Mouse (Mus musculus): ENCODE measurements around the gene BC067074. TPM values are rescaled to one million over a fixed set of nuclear protein-coding genes. Genes with fewer than 3 reads are reported as not detected.
"Not testable (repeated sequence)": the region's sequence is repeated elsewhere in the genome, so short reads cannot be mapped to it uniquely, and the experiment has no call there.

BC067074 gene
- 5.9 and 6.3 TPM in 2 replicates for polyA plus RNA-seq (2015; fragmentation: Nextera tagmentation; extraction: Ambion mirVana)

DNA sequence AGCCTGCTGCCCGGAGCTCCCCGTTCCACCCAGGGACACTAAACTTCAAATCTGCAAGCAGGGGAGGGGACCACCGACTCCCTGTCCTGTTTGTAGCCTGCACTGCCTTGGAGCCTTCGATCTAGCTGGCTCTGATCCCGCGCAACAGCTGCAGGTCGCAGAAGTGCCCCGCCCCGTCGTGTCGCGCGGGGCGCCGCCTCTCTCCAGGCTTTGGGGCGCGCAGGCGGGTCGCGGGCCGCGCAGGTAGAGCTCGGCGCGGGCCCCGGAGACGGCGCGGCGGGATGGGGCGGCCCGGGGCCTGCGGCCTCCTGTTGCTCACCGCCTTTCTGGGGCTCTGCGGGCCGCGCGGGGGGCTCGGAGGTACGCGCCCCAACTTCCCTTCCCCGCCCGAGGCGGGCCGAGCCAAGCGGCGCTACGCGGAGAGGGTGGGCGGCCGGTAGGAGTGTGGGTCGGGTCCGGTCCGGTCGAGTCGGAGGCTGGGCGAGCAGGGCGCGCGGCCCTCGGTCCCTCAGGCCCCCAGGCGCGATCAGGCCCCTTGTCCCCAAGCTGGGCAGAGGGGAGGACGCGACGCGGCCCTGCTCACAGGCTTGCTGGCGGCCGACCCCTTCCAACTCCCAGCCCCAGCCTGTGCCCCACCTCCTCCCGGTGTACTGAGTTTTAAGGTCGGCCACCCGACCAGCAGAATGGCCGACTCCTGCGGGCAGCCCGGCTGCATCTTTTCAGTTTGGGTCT is at the start of gene BC067074:
TSS of gene BC067074 (plus strand) at position 185 of the 732 bp plus-strand sequence.
- Histone ChIP-seq H3K9me3 (ENCODE audit: control insufficient read depth, low read length) (no peaks in the 10 kb centered on the region), H3K4me2 (ENCODE audit: low read depth, low read length) (peak within 1 kb of the TSS; percentile 89), H3K4me1 (replicated peaks; ENCODE audit: control insufficient read depth, insufficient read depth, low read length) (peaks cover 10% of the 10 kb centered on the region; the same call in 1 of the 2 replicates), H3K27me3 (ENCODE audit: control insufficient read depth, insufficient read depth, low read depth, low read length) (no peaks in the 10 kb centered on the region; the same call in 1 of the 2 replicates), H3K27ac (ENCODE audit: low read length) (peak within 1 kb of the TSS; percentile 16; the same call in 1 of the 2 replicates), H3K4me3 (ENCODE audit: low read length) (peak within 1 kb of the TSS; percentile 71), H3K36me3 (ENCODE audit: control insufficient read depth, insufficient read depth, low read length) (no peaks in the 10 kb centered on the region), H3K9ac (ENCODE audit: low read length) (peak within 1 kb of the TSS; percentile 88)
- under 1% methylated on average over 73 of the region's 75 CpGs for WGBS
- ATAC-seq (ENCODE audit: low read depth), result peak; percentile 87

DNA sequence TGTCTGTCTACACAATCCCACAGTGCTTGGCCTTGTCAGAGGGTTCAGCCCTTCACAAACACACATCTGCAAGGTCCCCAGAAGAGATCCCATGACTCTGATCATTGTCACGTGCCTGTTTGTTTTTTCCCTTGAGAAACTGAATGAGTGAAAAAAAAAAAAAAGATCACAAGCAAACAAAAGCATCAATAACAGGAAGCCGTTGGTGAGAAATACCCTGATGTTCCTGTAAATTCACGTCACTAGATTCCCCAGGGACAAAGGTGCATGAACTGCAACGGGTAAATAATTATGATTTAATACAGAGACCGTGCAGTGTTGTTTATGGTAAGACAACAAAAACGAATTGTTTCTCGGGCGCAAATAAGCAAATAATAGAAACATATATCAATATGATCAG is 47.9 kb upstream of the BC067074 start:
- Histone ChIP-seq H3K36me3 (ENCODE audit: control insufficient read depth, insufficient read depth, low read length) (no peaks in the 10 kb centered on the region), H3K4me2 (ENCODE audit: low read depth, low read length) (no peak overlapping the region), H3K4me1 (replicated peaks; ENCODE audit: control insufficient read depth, insufficient read depth, low read length) (no peaks in the 10 kb centered on the region; the same call in 1 of the 2 replicates), H3K27me3 (ENCODE audit: control insufficient read depth, insufficient read depth, low read depth, low read length) (no peaks in the 10 kb centered on the region), H3K9me3 (ENCODE audit: control insufficient read depth, low read length) (no peaks in the 10 kb centered on the region), H3K9ac (ENCODE audit: low read length) (no peak overlapping the region), H3K4me3 (ENCODE audit: low read length) (no peak overlapping the region), H3K27ac (ENCODE audit: low read length) (no peak overlapping the region)
- ATAC-seq (ENCODE audit: low read depth), result no peak
- 61% methylated on average over 8 of the region's 8 CpGs for WGBS

DNA sequence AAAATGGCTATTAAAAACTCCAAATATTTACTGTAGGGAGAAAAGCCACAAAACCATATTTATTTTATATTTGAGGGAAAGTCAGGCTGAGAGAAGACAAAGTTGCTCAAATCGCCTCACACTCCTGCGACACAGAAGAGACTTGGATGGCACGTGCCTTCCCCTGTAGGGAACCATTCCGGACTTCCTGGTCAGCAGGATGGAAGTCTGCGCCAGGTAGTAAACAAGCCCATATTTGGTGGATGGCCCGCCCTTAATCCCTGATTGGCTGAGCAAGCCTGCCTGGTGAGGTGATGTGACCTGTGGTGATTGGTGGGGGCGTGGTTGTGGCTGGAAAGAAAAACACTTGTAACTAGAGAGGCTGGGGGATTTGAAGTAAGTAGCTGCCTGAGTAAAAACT is 40.4 kb upstream of the BC067074 start:
- H3K9me3 ChIP-seq (ENCODE audit: control insufficient read depth, low read length); H3K27me3 ChIP-seq (ENCODE audit: control insufficient read depth, insufficient read depth, low read depth, low read length); ATAC-seq (ENCODE audit: low read depth); H3K4me1 ChIP-seq (replicated peaks; ENCODE audit: control insufficient read depth, insufficient read depth, low read length); H3K9ac ChIP-seq (ENCODE audit: low read length); H3K27ac ChIP-seq (ENCODE audit: low read length); H3K36me3 ChIP-seq (ENCODE audit: control insufficient read depth, insufficient read depth, low read length); H3K4me3 ChIP-seq (ENCODE audit: low read length); H3K4me2 ChIP-seq (ENCODE audit: low read depth, low read length): not testable (repeated sequence)
- WGBS, result 65% methylated on average over 7 of the region's 7 CpGs

DNA sequence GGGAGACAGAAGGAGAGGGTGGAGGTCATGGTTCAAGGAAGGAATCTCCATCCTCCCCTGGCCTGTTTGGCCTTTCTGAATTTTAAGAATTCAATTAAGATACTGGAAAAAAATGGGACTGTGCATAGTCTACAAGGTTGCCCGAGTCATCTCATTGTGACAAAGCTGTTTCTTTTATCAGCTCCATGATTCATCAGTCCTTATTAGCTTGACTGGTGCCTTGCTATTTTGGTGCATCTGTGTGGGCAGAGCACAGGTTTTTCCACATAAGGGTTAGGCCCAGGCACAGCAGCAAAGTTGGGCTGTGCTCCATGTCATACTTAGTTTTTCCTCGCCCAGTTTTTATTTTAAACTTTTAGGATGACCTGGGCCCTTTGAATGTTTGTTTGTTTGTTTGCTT is 36.2 kb upstream of the BC067074 start:
- 79% methylated on average over 2 of the region's 2 CpGs for WGBS
- Histone ChIP-seq H3K9ac (ENCODE audit: low read length) (no peak overlapping the region), H3K27me3 (ENCODE audit: control insufficient read depth, insufficient read depth, low read depth, low read length) (no peaks in the 10 kb centered on the region), H3K36me3 (ENCODE audit: control insufficient read depth, insufficient read depth, low read length) (no peaks in the 10 kb centered on the region), H3K4me2 (ENCODE audit: low read depth, low read length) (no peak overlapping the region), H3K4me3 (ENCODE audit: low read length) (no peak overlapping the region), H3K9me3 (ENCODE audit: control insufficient read depth, low read length) (no peaks in the 10 kb centered on the region), H3K27ac (ENCODE audit: low read length) (no peak overlapping the region), H3K4me1 (replicated peaks; ENCODE audit: control insufficient read depth, insufficient read depth, low read length) (no peaks in the 10 kb centered on the region)
- ATAC-seq (ENCODE audit: low read depth), result no peak

DNA sequence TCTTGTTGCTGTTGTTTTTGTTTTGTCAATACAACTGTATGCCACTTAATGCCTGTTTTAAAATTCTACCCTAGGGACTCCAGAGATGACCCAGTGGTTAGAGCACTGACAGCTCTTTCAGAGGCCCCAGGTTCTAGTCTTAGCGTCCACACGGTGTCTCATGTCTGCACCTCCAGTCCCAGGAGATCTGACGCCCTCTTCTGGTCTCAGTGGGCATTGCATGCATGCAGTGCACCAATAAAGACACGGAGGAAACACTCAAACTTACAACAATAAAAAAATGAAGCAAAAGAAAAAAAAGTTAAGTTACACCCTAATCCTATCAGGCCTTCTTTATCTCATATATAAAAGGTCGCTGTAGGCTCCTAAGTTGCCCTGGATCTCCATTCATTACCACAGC is 35.8 kb upstream of the BC067074 start:
- 50% methylated on average over 5 of the region's 5 CpGs for WGBS

DNA sequence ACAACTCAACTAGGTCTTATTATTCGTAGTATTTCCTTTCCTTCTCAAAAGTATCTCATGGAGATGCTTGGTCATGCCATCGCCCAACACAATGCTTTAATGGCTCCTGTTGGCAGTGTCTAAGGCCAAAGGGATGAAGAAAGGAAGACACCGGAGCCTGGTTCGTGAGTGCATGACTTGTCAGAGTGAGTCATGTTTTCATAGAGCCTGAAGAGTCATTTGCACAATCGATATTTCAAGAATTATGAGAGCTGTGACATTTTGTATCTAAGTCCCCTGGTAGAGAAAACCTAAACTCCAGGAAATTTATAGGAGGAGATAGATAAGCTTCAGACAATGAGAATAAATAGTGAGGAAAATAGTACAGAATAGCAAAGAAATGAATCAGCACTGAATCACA is 33.7 kb upstream of the BC067074 start:
- 89% methylated on average over 5 of the region's 5 CpGs for WGBS
- Histone ChIP-seq H3K4me1 (replicated peaks; ENCODE audit: control insufficient read depth, insufficient read depth, low read length) (0 out of 2 replicates have a peak, but pooled peaks cover 5% of the 10 kb centered on the region), H3K27me3 (ENCODE audit: control insufficient read depth, insufficient read depth, low read depth, low read length) (no peaks in the 10 kb centered on the region), H3K27ac (ENCODE audit: low read length) (no peak overlapping the region), H3K36me3 (ENCODE audit: control insufficient read depth, insufficient read depth, low read length) (no peaks in the 10 kb centered on the region), H3K4me2 (ENCODE audit: low read depth, low read length) (no peak overlapping the region), H3K9ac (ENCODE audit: low read length) (no peak overlapping the region), H3K9me3 (ENCODE audit: control insufficient read depth, low read length) (no peaks in the 10 kb centered on the region), H3K4me3 (ENCODE audit: low read length) (no peak overlapping the region)
- ATAC-seq (ENCODE audit: low read depth), result no peak

More for the DNA sequence above, 35.8 kb upstream of the BC067074 start:
- H3K4me3 ChIP-seq (ENCODE audit: low read length), result no peak overlapping the region
- no peaks in the 10 kb centered on the region for H3K4me1 ChIP-seq (replicated peaks; ENCODE audit: control insufficient read depth, insufficient read depth, low read length)
- H3K27ac ChIP-seq (ENCODE audit: low read length), result no peak overlapping the region
- H3K27me3 ChIP-seq (ENCODE audit: control insufficient read depth, insufficient read depth, low read depth, low read length), result no peaks in the 10 kb centered on the region
- no peaks in the 10 kb centered on the region for H3K9me3 ChIP-seq (ENCODE audit: control insufficient read depth, low read length)
- no peak overlapping the region for H3K4me2 ChIP-seq (ENCODE audit: low read depth, low read length)
- H3K9ac ChIP-seq (ENCODE audit: low read length), result no peak overlapping the region
- no peak for ATAC-seq (ENCODE audit: low read depth)
- no peaks in the 10 kb centered on the region for H3K36me3 ChIP-seq (ENCODE audit: control insufficient read depth, insufficient read depth, low read length)

DNA sequence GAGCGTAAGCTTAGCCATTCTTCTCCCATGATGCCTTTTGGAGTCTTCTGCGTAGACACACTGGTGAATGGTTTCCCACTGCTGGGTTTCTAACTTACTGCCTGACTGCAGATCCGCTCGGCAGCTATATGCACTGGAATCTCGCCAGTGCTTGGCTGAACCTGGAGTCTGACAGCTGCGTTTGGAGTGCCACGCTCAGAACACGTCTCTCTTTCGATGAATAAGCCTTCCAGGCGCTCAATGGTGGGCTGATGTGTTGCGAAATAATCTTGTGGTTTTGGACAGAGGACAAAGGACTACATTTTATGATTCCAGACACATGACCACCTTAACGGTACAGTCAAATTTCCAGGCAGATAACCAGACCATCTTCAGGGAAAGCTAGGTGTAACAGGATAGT is 30.1 kb upstream of the BC067074 start:
- H3K27me3 ChIP-seq (ENCODE audit: control insufficient read depth, insufficient read depth, low read depth, low read length), result no peaks in the 10 kb centered on the region
- H3K4me1 ChIP-seq (replicated peaks; ENCODE audit: control insufficient read depth, insufficient read depth, low read length), result peaks cover 12% of the 10 kb centered on the region
- peak overlapping the region; percentile 37; the same call in 1 of the 2 replicates for H3K4me2 ChIP-seq (ENCODE audit: low read depth, low read length)
- H3K27ac ChIP-seq (ENCODE audit: low read length), result no peak overlapping the region
- H3K9me3 ChIP-seq (ENCODE audit: control insufficient read depth, low read length), result no peaks in the 10 kb centered on the region
- H3K4me3 ChIP-seq (ENCODE audit: low read length), result no peak overlapping the region
- 23% methylated on average over 12 of the region's 12 CpGs for WGBS
- ATAC-seq (ENCODE audit: low read depth), result peak; percentile 71
- H3K36me3 ChIP-seq (ENCODE audit: control insufficient read depth, insufficient read depth, low read length), result no peaks in the 10 kb centered on the region
- no peak overlapping the region for H3K9ac ChIP-seq (ENCODE audit: low read length)

DNA sequence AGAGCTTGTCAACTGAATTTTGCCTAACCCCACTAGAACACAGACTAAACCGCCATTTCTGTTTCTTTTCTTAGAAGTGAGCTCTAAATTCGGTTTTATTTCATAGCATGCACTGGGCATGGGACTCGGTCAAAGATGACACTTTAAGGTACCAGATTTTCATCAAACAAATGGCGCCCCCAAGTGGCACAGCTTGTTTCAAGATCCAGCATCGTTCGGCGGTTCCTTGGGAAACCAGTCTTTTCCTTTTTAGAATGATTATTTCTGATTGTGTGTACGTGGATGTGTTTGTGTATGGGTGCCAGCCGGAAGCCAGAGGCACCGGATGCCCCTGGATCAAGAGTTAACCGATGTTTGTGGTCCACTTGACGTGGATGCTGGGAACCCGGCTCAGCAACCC is 27.7 kb upstream of the BC067074 start:
- WGBS, result 18% methylated on average over 13 of the region's 13 CpGs

DNA sequence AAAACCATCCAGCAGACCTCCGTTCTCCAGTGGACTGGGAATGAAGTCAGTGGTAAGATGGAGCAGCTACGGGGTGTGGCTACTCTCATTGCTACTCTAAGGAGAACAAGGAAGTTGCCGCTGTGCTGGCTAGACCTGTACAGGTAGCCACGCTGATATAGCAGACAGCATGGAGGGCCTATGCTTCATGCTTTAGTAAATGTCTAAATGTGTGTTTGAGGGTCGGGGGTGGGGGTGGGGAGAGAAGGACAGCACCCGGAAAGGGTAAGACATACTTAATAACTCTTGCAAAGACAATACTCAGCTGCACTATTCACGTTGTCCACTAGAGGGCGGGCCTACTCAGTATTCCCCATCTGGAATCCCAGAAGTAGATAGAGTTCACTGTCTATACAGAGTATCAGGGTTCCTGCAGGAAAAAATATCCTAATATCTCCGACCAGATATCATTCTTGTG is 26.4 kb upstream of the BC067074 start:
- ATAC-seq (ENCODE audit: low read depth), result peak; percentile 16; the same call in 1 of the 2 replicates
- H3K4me2 ChIP-seq (ENCODE audit: low read depth, low read length), result peak overlapping the region; percentile 46
- H3K27ac ChIP-seq (ENCODE audit: low read length), result no peak overlapping the region
- H3K9ac ChIP-seq (ENCODE audit: low read length), result no peak overlapping the region
- H3K4me1 ChIP-seq (replicated peaks; ENCODE audit: control insufficient read depth, insufficient read depth, low read length), result peaks cover 12% of the 10 kb centered on the region
- no peaks in the 10 kb centered on the region for H3K27me3 ChIP-seq (ENCODE audit: control insufficient read depth, insufficient read depth, low read depth, low read length)
- 24% methylated on average over 9 of the region's 9 CpGs for WGBS
- H3K9me3 ChIP-seq (ENCODE audit: control insufficient read depth, low read length), result no peaks in the 10 kb centered on the region
- H3K4me3 ChIP-seq (ENCODE audit: low read length), result 0 out of 2 replicates have a peak overlapping the region, but pooled peaks have one; percentile 21
- no peaks in the 10 kb centered on the region for H3K36me3 ChIP-seq (ENCODE audit: control insufficient read depth, insufficient read depth, low read length)

More for the DNA sequence above, 27.7 kb upstream of the BC067074 start:
- no peaks in the 10 kb centered on the region for H3K36me3 ChIP-seq (ENCODE audit: control insufficient read depth, insufficient read depth, low read length)
- no peak overlapping the region for H3K27ac ChIP-seq (ENCODE audit: low read length)
- no peak overlapping the region for H3K4me2 ChIP-seq (ENCODE audit: low read depth, low read length)
- no peak overlapping the region for H3K4me3 ChIP-seq (ENCODE audit: low read length)
- peaks cover 12% of the 10 kb centered on the region for H3K4me1 ChIP-seq (replicated peaks; ENCODE audit: control insufficient read depth, insufficient read depth, low read length)
- no peaks in the 10 kb centered on the region for H3K27me3 ChIP-seq (ENCODE audit: control insufficient read depth, insufficient read depth, low read depth, low read length)
- ATAC-seq (ENCODE audit: low read depth), result no peak
- no peak overlapping the region for H3K9ac ChIP-seq (ENCODE audit: low read length)
- H3K9me3 ChIP-seq (ENCODE audit: control insufficient read depth, low read length), result no peaks in the 10 kb centered on the region

Data from lung, embryonic 16.5 days (tissue).